Mouse (Mus musculus) CH12.LX (cell line): ENCODE data around the gene Fermt1. TPM values are rescaled to one million over a fixed set of nuclear protein-coding genes. Genes with fewer than 3 reads are reported as not detected.

Experiments used
- DNase-seq: peaks from one replicate; pipeline ENCODE4 v3.0.0-alpha.2; 2013; ENCODE audit errors: extremely low read depth
- H3K27ac ChIP-seq: 2 replicates; pipeline ENCODE4 v1.5.1; 2012; ENCODE audit warnings: low read depth, mild to moderate bottlenecking, control low read depth, moderate library complexity; ENCODE audit not compliant: insufficient read depth
- H3K27me3 ChIP-seq: replicated peaks from 2 replicates; pipeline ENCODE3; 2012; ENCODE audit warnings: inconsistent platforms
- H3K36me3 ChIP-seq, 2 experiments: replicated peaks in 1 of 2; 2 replicates each; pipeline versions ENCODE3 to v1.6.1; 2012; ENCODE audit warnings: inconsistent platforms in 1 of 2, low read length in 1 of 2, mild to moderate bottlenecking in 1 of 2, mixed read lengths in 1 of 2, moderate library complexity in 1 of 2; ENCODE audit not compliant: control insufficient read depth in 1 of 2, insufficient read depth in 1 of 2
- H3K4me1 ChIP-seq, 2 experiments: 2 replicates each; pipeline ENCODE4 v1.6.1; 2012; ENCODE audit warnings: inconsistent platforms in 1 of 2, moderate library complexity in 1 of 2; ENCODE audit not compliant: insufficient read depth in 2 of 2, control insufficient read depth in 1 of 2
- H3K4me2 ChIP-seq: 2 replicates; pipeline ENCODE4 v1.6.1; 2012; ENCODE audit warnings: low read depth, mild to moderate bottlenecking, control low read depth; ENCODE audit not compliant: poor library complexity, insufficient read depth, severe bottlenecking
- H3K4me3 ChIP-seq, 3 experiments: fragments of 150-350 bp in 1 of 3; sonication (generic) in 1 of 3; replicated peaks in 1 of 3; 2 replicates each; pipeline versions ENCODE3 to v1.5.1; 2011 to 2012; ENCODE audit warnings: low read depth in 2 of 3, low read length in 2 of 3, mild to moderate bottlenecking in 2 of 3, moderate library complexity in 2 of 3, control low read depth in 1 of 3, improper control_type of control experiment in 1 of 3, inconsistent platforms in 1 of 3, mixed read lengths in 1 of 3; ENCODE audit not compliant: poor library complexity in 1 of 3
- H3K79me2 ChIP-seq: replicated peaks from 2 replicates; pipeline ENCODE4 v1.6.1; 2012; ENCODE audit warnings: mild to moderate bottlenecking, moderate library complexity; ENCODE audit not compliant: control insufficient read depth, poor library complexity, insufficient read depth, severe bottlenecking; ENCODE audit errors: extremely low read depth
- H3K9ac ChIP-seq: 2 replicates; pipeline ENCODE4 v1.6.1; 2012; ENCODE audit warnings: low read depth, mild to moderate bottlenecking, control low read depth, moderate library complexity; ENCODE audit not compliant: insufficient read depth
- H3K9me3 ChIP-seq: replicated peaks from 2 replicates; pipeline ENCODE3; 2012; ENCODE audit warnings: low read length, inconsistent platforms, mixed read lengths
- BHLHE40 ChIP-seq: IDR thresholded peaks from 2 replicates; pipeline ENCODE4 v1.6.1; 2011; ENCODE audit warnings: mild to moderate bottlenecking, low read depth, low read length, improper control_type of control experiment
- ELF1 ChIP-seq: IDR thresholded peaks from 2 replicates; pipeline ENCODE4 v1.6.1; 2014; ENCODE audit warnings: low read depth, mild to moderate bottlenecking, inconsistent platforms, low read length, improper control_type of control experiment
- EP300 ChIP-seq: IDR thresholded peaks from 2 replicates; pipeline ENCODE4 v1.6.1; 2011; ENCODE audit warnings: low read length, improper control_type of control experiment
- GABPA ChIP-seq: IDR thresholded peaks from 2 replicates; pipeline ENCODE4 v1.6.1; 2012; ENCODE audit warnings: low read depth, low read length, improper control_type of control experiment, inconsistent platforms; ENCODE audit not compliant: insufficient replicate concordance
- HCFC1 ChIP-seq: IDR thresholded peaks from 2 replicates; pipeline ENCODE4 v1.6.1; 2012; ENCODE audit warnings: low read depth, mild to moderate bottlenecking, inconsistent platforms, low read length, improper control_type of control experiment
- JUN ChIP-seq: IDR thresholded peaks from 2 replicates; pipeline ENCODE4 v1.6.1; 2011; ENCODE audit warnings: low read depth, mild to moderate bottlenecking, low read length, improper control_type of control experiment, moderate library complexity; ENCODE audit not compliant: insufficient read depth
- JUND ChIP-seq: conservative IDR thresholded peaks from 2 replicates; pipeline ENCODE4 v1.6.1; 2011; ENCODE audit warnings: low read depth, low read length, improper control_type of control experiment
- KAT2A ChIP-seq: IDR thresholded peaks from 2 replicates; pipeline ENCODE4 v1.6.1; 2012; ENCODE audit warnings: low read length, improper control_type of control experiment, inconsistent platforms; ENCODE audit not compliant: insufficient replicate concordance
- MAFK ChIP-seq: IDR thresholded peaks from 2 replicates; pipeline ENCODE4 v1.6.1; 2011; ENCODE audit warnings: low read length, improper control_type of control experiment; ENCODE audit not compliant: insufficient replicate concordance
- MAX ChIP-seq: IDR thresholded peaks from 2 replicates; pipeline ENCODE4 v1.6.1; 2011; ENCODE audit warnings: low read length, improper control_type of control experiment
- MAZ ChIP-seq: IDR thresholded peaks from 2 replicates; pipeline ENCODE4 v1.6.1; 2012; ENCODE audit warnings: low read depth, mild to moderate bottlenecking, inconsistent platforms, low read length, improper control_type of control experiment, moderate library complexity
- MEF2A ChIP-seq: IDR thresholded peaks from 2 replicates; pipeline ENCODE4 v1.6.1; 2014; ENCODE audit warnings: low read depth, mild to moderate bottlenecking, inconsistent platforms, low read length, improper control_type of control experiment, borderline replicate concordance
- MYC ChIP-seq: IDR thresholded peaks from 2 replicates; pipeline ENCODE4 v1.6.1; 2011; ENCODE audit warnings: low read depth, mild to moderate bottlenecking, improper control_type of control experiment, low read length
- NRF1 ChIP-seq: IDR thresholded peaks from 2 replicates; pipeline ENCODE4 v1.6.1; 2014; ENCODE audit warnings: low read depth, mild to moderate bottlenecking, inconsistent platforms, low read length, improper control_type of control experiment, moderate library complexity
- POLR2AphosphoS2 ChIP-seq: IDR thresholded peaks from 2 replicates; pipeline ENCODE4 v1.6.1; 2011; ENCODE audit warnings: low read depth, low read length, improper control_type of control experiment
- SIN3A ChIP-seq: IDR thresholded peaks from 2 replicates; pipeline ENCODE4 v1.6.1; 2012; ENCODE audit warnings: low read length, improper control_type of control experiment, inconsistent platforms
- UBTF ChIP-seq: IDR thresholded peaks from 2 replicates; pipeline ENCODE4 v1.6.1; 2012; ENCODE audit warnings: low read depth, mild to moderate bottlenecking, inconsistent platforms, low read length, improper control_type of control experiment, moderate library complexity
- USF1 ChIP-seq: IDR thresholded peaks from 2 replicates; pipeline ENCODE4 v1.6.1; 2014; ENCODE audit warnings: low read depth, mild to moderate bottlenecking, inconsistent platforms, low read length, improper control_type of control experiment
- USF2 ChIP-seq: conservative IDR thresholded peaks from 2 replicates; pipeline ENCODE4 v1.6.1; 2011; ENCODE audit warnings: low read depth, low read length, improper control_type of control experiment
- ZKSCAN1 ChIP-seq: IDR thresholded peaks from 2 replicates; pipeline ENCODE4 v1.6.1; 2012; ENCODE audit warnings: low read depth, inconsistent platforms, low read length, improper control_type of control experiment, borderline replicate concordance
- ZMIZ1 ChIP-seq: IDR thresholded peaks from 2 replicates; pipeline ENCODE4 v1.6.1; 2012; ENCODE audit warnings: low read depth, mild to moderate bottlenecking, inconsistent platforms, low read length, improper control_type of control experiment
- ZNF384 ChIP-seq: IDR thresholded peaks from 2 replicates; pipeline ENCODE4 v1.6.1; 2012; ENCODE audit warnings: low read depth, low read length, improper control_type of control experiment, inconsistent platforms
- dilution Hi-C: fragments of 300-500 bp; cut with MboI; formaldehyde crosslinking; loops from 2 replicates; pipeline ENCODE4 v1.14.3; 2020; ENCODE audit warnings: low sequenced_read_pairs; ENCODE audit not compliant: extremely low pct_unique_long_range_greater_than_20kb, extremely low pct_ligation_motif_present
- in situ Hi-C: fragments of 300-500 bp; cut with MboI; formaldehyde crosslinking; loops from 3 replicates; pipeline ENCODE4 v1.14.3; 2019; ENCODE audit warnings: low sequenced_read_pairs, low pct_ligation_motif_present, low pct_unique_long_range_greater_than_20kb, mixed read lengths
- polyA plus RNA-seq: library from polyadenylated mRNA; unstranded; fragments of >175 nt; gene quantifications from 2 replicates; pipeline ENCODE4 v1.2.1, GENCODE M21; 2012; ENCODE audit warnings: low read depth; ENCODE audit not compliant: insufficient read length
- total RNA-seq, 2 experiments: library from RNA; depleted of rRNA; stranded (reverse); fragments of 300-350 nt in 1 of 2; fragments of >200 nt in 1 of 2; gene quantifications; 2 replicates each; pipeline ENCODE4 v1.2.3; 2012 to 2014

The Fermt1 gene
- total and polyA plus RNA-seq, 3 experiments: not detected

- Histone ChIP-seq H3K27me3 (peaks cover 73% of the 10 kb centered on the region), H3K4me3 (peak within 1 kb of the TSS in 2 of 3 experiments; percentile 24 to 49), H3K4me1 (peaks cover 5 to 7% of the 10 kb centered on the region in 2 experiments; a peak in 3 of 4 replicates), H3K9me3 (no peaks in the 10 kb centered on the region), H3K79me2 (no peaks in the 10 kb centered on the region), H3K36me3 (no peaks in the 10 kb centered on the region), H3K27ac (no peak within 1 kb of the TSS), H3K9ac (no peak within 1 kb of the TSS), H3K4me2 (peak within 1 kb of the TSS; percentile 53)
- TF ChIP-seq JUND (no peak), MEF2A (no peak), ZMIZ1 (no peak), MAFK (no peak), EP300 (no peak), SIN3A (no peak), MYC (no peak), ZNF384 (no peak), ZKSCAN1 (no peak), HCFC1 (no peak), USF2 (no peak), MAZ (no peak)
- DNase-seq: no peak
- in situ Hi-C loops: no loop called here
- dilution Hi-C loops: no loop called here
Measured at GRCm38 (mm10) chr2:132880844-132881645, 64.7 kb downstream of the Fermt1 start, which contains the start of gene Lrrn4. Lrrn4 (minus strand) TSS chr2:132880891.

GRCm38 (mm10) chr2:132879261-132880044, 66.3 kb downstream of the Fermt1 start:
- Histone ChIP-seq H3K4me2 (peak overlapping the region; percentile 53), H3K9me3 (peaks cover 2% of the 10 kb centered on the region)
- in situ Hi-C loops (no loop called here), dilution Hi-C loops (no loop called here)
- peak; percentile 38 for DNase-seq
- no peak for TF ChIP-seq USF1
- TF ChIP-seq UBTF: peak; percentile 63
- TF ChIP-seq NRF1: peak; percentile 66
- TF ChIP-seq BHLHE40: no peak
- TF ChIP-seq POLR2AphosphoS2: no peak
- no peak for TF ChIP-seq GABPA
- TF ChIP-seq JUND: no peak
- TF ChIP-seq ELF1: no peak
- TF ChIP-seq MAX: peak; percentile 56
- no peak for TF ChIP-seq JUN
- TF ChIP-seq MYC: 0 out of 2 replicates have a peak, but pooled peaks have one; percentile 15
- no peak for TF ChIP-seq KAT2A
- no peak for TF ChIP-seq MEF2A
- TF ChIP-seq SIN3A: no peak
- TF ChIP-seq, all 38 proteins: peak for 4
- H3K79me2 ChIP-seq: no peaks in the 10 kb centered on the region
- peak overlapping the region in 2 of 3 experiments; percentile 24 to 49 for H3K4me3 ChIP-seq
- H3K27me3 ChIP-seq: peaks cover 75% of the 10 kb centered on the region
- no peak overlapping the region for H3K9ac ChIP-seq
- H3K27ac ChIP-seq: no peak overlapping the region
- peaks cover 5 to 7% of the 10 kb centered on the region in 2 experiments; a peak in 3 of 4 replicates for H3K4me1 ChIP-seq
- H3K36me3 ChIP-seq: no peaks in the 10 kb centered on the region
